Mouse (Mus musculus) liver, embryonic 11.5 days (tissue): Measurements from ENCODE around the gene Ifnl3. TPM values are rescaled to one million over a fixed set of nuclear protein-coding genes. Genes with fewer than 3 reads are reported as not detected.

Experiments
- ATAC-seq: fragments of 200-750 bp; cut with Nextera tagmentation; replicated peaks from 2 replicates; pipeline ENCODE4 v1.8.0; 2017; ENCODE audit warnings: moderate number of reproducible peaks, mild to moderate bottlenecking, moderate TSS enrichment, moderate library complexity; ENCODE audit not compliant: low FRiP score
- DNase-seq: peaks from one replicate; pipeline ENCODE4 v3.0.0-alpha.2; 2017; ENCODE audit warnings: low spot score
- H3K27ac ChIP-seq: fragments of 300-500 bp; sonication (generic); 2 replicates; pipeline ENCODE4 v1.5.1; 2014; ENCODE audit warnings: mild to moderate bottlenecking, low read depth, low read length, control low read depth
- H3K27me3 ChIP-seq: fragments of 300-500 bp; sonication (generic); replicated peaks from 2 replicates; pipeline ENCODE4 v1.6.1; 2014; ENCODE audit warnings: low read length, mixed read lengths; ENCODE audit not compliant: control insufficient read depth, insufficient read depth
- H3K36me3 ChIP-seq: fragments of 300-500 bp; sonication (generic); 2 replicates; pipeline ENCODE4 v1.6.1; 2014; ENCODE audit warnings: mild to moderate bottlenecking, low read length, moderate library complexity, mixed read lengths; ENCODE audit not compliant: control insufficient read depth, insufficient read depth
- H3K4me1 ChIP-seq: fragments of 300-500 bp; sonication (generic); replicated peaks from 2 replicates; pipeline ENCODE4 v1.6.1; 2014; ENCODE audit warnings: low read length, mixed read lengths; ENCODE audit not compliant: control insufficient read depth, insufficient read depth
- H3K4me2 ChIP-seq: fragments of 300-500 bp; sonication (generic); 2 replicates; pipeline ENCODE4 v1.6.1; 2014; ENCODE audit warnings: mild to moderate bottlenecking, control low read depth, moderate library complexity
- H3K4me3 ChIP-seq: fragments of 300-500 bp; sonication (generic); 2 replicates; pipeline ENCODE4 v1.5.1; 2014; ENCODE audit warnings: low read depth, low read length, control low read depth
- H3K9ac ChIP-seq: fragments of 300-500 bp; sonication (generic); 2 replicates; pipeline ENCODE4 v1.6.1; 2014; ENCODE audit warnings: low read depth, low read length, control low read depth
- H3K9me3 ChIP-seq: fragments of 300-500 bp; sonication (generic); 2 replicates; pipeline ENCODE4 v1.6.1; 2016; ENCODE audit warnings: low read length, inconsistent platforms, mixed read lengths; ENCODE audit not compliant: control insufficient read depth
- WGBS: fragments of 180-500 bp; shearing (Covaris S2); extraction: QIAGEN DNeasy Blood & Tissue Kit; methylation state at CpG from one replicate; pipeline ENCODE4 v1.1.7; 2014; 5-methylcytosine and 5-hydroxymethylcytosine counted together
- microRNA-seq: library from miRNA; unstranded; fragments of <30 nt; microRNA quantifications from one replicate; pipeline ENCODE4, GENCODE M21; 2017; ENCODE audit warnings: borderline number of aligned reads
- polyA plus RNA-seq: library from polyadenylated mRNA; unstranded; fragments of >200 nt; fragmentation: Nextera tagmentation; extraction: Ambion mirVana; gene quantifications from 2 replicates; pipeline ENCODE4 v1.2.1, GENCODE M21; 2014

The Ifnl3 gene
- polyA plus RNA-seq, 1 experiment from 2014 or later = not detected

- H3K9me3 ChIP-seq = no peaks in the 10 kb centered on the region
- H3K36me3 ChIP-seq = peaks cover 41% of the 10 kb centered on the region
- DNase-seq = no peak
- H3K27ac ChIP-seq = no peak overlapping the region
- no peaks in the 10 kb centered on the region for H3K27me3 ChIP-seq
- 69% methylated on average over 4 of the region's 4 CpGs for WGBS
- peaks cover 12% of the 10 kb centered on the region for H3K4me1 ChIP-seq
- ATAC-seq = no peak
- no peak overlapping the region for H3K9ac ChIP-seq
- no peak overlapping the region for H3K4me3 ChIP-seq
- H3K4me2 ChIP-seq = no peak overlapping the region
Measured at GRCm38 (mm10) chr7:28567539-28567938, 44.9 kb downstream of the Ifnl3 start.

GRCm38 (mm10) chr7:28568253-28568652 lies 45.6 kb downstream of the Ifnl3 start:
- H3K4me2 ChIP-seq = no peak overlapping the region
- no peak overlapping the region for H3K27ac ChIP-seq
- no peaks in the 10 kb centered on the region for H3K9me3 ChIP-seq
- H3K4me1 ChIP-seq = peaks cover 17% of the 10 kb centered on the region
- DNase-seq (no peak), ATAC-seq (no peak)
- no peak overlapping the region for H3K4me3 ChIP-seq
- no peak overlapping the region for H3K9ac ChIP-seq
- H3K36me3 ChIP-seq = peaks cover 33% of the 10 kb centered on the region
- no peaks in the 10 kb centered on the region for H3K27me3 ChIP-seq

DNA sequence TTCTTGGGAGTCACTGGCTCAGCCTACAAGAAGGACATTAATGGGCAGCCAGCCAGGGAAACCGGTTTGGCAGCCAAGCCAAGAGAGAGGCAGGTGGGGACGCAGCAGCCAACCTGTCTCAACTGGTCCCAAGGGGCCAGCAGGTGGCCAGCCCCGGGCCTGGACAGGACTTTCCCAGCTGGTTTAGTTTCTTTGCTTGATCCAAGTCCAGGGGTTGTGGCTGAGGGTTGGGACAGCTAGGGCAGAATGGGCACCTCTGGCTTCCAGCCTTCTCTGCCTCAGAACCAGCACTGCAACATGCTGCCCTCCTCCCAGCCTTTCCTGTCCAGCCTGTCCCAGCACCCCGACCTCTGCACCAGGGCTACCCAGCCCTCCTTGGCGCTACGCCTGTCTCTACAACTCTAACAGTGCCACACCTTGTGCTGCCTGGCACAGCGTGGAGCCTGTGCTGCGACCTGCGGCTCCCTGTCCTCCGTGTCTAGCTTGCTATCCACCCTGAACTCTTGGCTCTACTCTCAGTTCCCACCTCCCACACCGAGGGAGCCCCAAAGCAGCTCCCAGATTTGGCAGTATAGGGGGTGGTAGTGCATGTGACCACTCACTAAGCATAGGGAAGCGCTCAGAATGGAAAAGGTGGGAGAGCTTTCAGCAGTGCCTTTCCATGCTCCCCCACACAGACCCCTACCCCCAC lies 47.8 kb downstream of the Ifnl3 start:
- Histone ChIP-seq H3K27ac (no peak overlapping the region; the same call in 1 of the 2 replicates), H3K4me2 (no peak overlapping the region), H3K36me3 (peaks cover 16% of the 10 kb centered on the region; the same call in 1 of the 2 replicates), H3K4me1 (peaks cover 39% of the 10 kb centered on the region), H3K9me3 (no peaks in the 10 kb centered on the region), H3K4me3 (no peak overlapping the region), H3K9ac (no peak overlapping the region), H3K27me3 (no peaks in the 10 kb centered on the region)
- DNase-seq (no peak), ATAC-seq (no peak)
- 79% methylated on average over 12 of the region's 12 CpGs for WGBS

DNA sequence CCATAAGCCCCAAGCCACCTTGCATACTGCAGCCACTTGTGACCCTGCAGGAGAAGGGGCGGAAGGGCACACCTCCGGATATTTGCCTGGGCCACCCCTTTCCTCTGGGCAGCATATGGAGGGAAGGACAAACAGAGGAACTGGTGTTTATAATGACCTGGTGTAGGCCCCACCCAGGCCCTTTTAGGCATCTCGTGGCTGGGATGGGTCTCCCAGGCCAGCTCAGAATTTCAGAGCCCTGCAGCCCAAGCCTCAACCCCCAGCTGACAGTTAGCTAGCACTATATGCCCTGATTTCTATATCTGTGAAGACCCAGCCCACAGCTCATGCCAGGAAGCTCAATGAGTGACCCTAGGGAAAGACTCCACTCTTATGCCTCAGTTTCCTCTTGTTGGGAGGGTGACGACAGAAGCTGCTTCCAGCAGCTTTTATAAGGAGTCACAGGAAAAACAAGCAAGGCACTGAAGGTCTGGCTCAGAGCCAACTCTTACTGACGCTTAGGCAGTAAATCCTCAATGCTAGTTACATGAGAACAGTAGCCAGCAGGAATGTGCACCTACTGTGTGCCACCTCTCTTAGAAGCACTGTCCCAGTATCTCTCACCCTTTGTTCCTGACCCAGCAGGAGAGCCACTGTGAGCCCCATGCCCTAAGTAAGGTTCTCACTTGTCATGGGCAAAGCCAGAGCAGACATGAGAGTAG lies 48.5 kb downstream of the Ifnl3 start:
- ATAC-seq = no peak
- Histone ChIP-seq H3K4me3 (no peak overlapping the region), H3K9ac (no peak overlapping the region; the same call in 1 of the 2 replicates), H3K36me3 (peaks cover 15% of the 10 kb centered on the region; the same call in 1 of the 2 replicates), H3K9me3 (no peaks in the 10 kb centered on the region), H3K4me1 (peaks cover 46% of the 10 kb centered on the region), H3K27me3 (no peaks in the 10 kb centered on the region), H3K27ac (no peak overlapping the region), H3K4me2 (no peak overlapping the region)
- no peak for DNase-seq
- 53% methylated on average over 5 of the region's 5 CpGs for WGBS

DNA sequence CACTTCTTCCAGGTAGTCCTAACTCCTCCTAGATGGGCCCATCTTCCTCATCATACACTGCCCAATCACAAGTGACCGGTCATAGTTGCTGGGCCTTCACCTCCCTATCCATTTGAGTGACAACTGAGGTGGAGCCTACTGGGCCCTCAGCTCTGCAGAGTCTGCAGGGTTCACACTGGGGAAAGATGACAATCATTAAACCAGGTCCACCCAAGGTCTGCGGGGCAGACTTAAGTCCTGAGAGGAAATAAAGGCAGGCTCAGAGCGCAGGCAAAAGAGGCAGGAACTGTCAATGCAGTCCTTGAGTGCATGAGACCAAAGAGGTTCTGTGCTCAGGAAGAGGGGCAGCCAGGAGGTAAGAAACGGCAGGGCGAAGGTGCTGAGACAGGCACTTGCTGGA lies 50.1 kb downstream of the Ifnl3 start:
- no peak overlapping the region for H3K27ac ChIP-seq
- H3K4me2 ChIP-seq = no peak overlapping the region
- WGBS = 73% methylated on average over 5 of the region's 5 CpGs
- no peaks in the 10 kb centered on the region for H3K9me3 ChIP-seq
- ATAC-seq = no peak
- H3K9ac ChIP-seq = no peak overlapping the region
- peaks cover 3% of the 10 kb centered on the region; the same call in 1 of the 2 replicates for H3K36me3 ChIP-seq
- peaks cover 61% of the 10 kb centered on the region for H3K4me1 ChIP-seq
- no peak for DNase-seq
- no peak overlapping the region for H3K4me3 ChIP-seq
- no peaks in the 10 kb centered on the region for H3K27me3 ChIP-seq

GRCm38 (mm10) chr7:28573236-28573635 lies 50.6 kb downstream of the Ifnl3 start:
- no peak overlapping the region for H3K4me3 ChIP-seq
- no peak overlapping the region for H3K27ac ChIP-seq
- no peak overlapping the region for H3K4me2 ChIP-seq
- ATAC-seq = no peak
- no peaks in the 10 kb centered on the region for H3K36me3 ChIP-seq
- DNase-seq = no peak
- H3K27me3 ChIP-seq = no peaks in the 10 kb centered on the region
- WGBS = 88% methylated on average over 3 of the region's 3 CpGs
- H3K9me3 ChIP-seq = no peaks in the 10 kb centered on the region
- peaks cover 67% of the 10 kb centered on the region for H3K4me1 ChIP-seq
- no peak overlapping the region for H3K9ac ChIP-seq

Small RNA genes lying within 50 kb of the gene (microRNA-seq; reads per million reads assigned to microRNA genes)
- gene Mir7049 = 1.1 reads per million

Other genes with a start within 250 kb of the Ifnl3 start
- 5.9 and 6.5 TPM in 2 replicates for gene Eid2b, start 245.1 kb upstream of the Ifnl3 start, polyA plus RNA-seq
- gene Selenov, start 231.7 kb upstream of the Ifnl3 start, polyA plus RNA-seq = not detected in 2 replicates
- 0.31 and 0.62 TPM in 2 replicates for gene Dll3, start 220.6 kb upstream of the Ifnl3 start, polyA plus RNA-seq
- gene Timm50, start 210.8 kb upstream of the Ifnl3 start, polyA plus RNA-seq = 217 and 224 TPM in 2 replicates
- gene Supt5, start 184.1 kb upstream of the Ifnl3 start, polyA plus RNA-seq = 77.9 and 78.9 TPM in 2 replicates
- gene Rps16, start 172.2 kb upstream of the Ifnl3 start, polyA plus RNA-seq = 1,377 and 1,547 TPM in 2 replicates
- 29.2 and 34.4 TPM in 2 replicates for gene Plekhg2, start 150.2 kb upstream of the Ifnl3 start, polyA plus RNA-seq
- 9.9 and 10.2 TPM in 2 replicates for gene Zfp36, start 142.6 kb upstream of the Ifnl3 start, polyA plus RNA-seq
- 44.7 and 45.7 TPM in 2 replicates for gene Med29, start 130.1 kb upstream of the Ifnl3 start, polyA plus RNA-seq
- 56.1 and 58.6 TPM in 2 replicates for gene Paf1, start 129.9 kb upstream of the Ifnl3 start, polyA plus RNA-seq
- 49.4 and 49.7 TPM in 2 replicates for gene Gmfg, start 85.4 kb upstream of the Ifnl3 start, polyA plus RNA-seq
- gene Lrfn1, start 70.9 kb upstream of the Ifnl3 start, polyA plus RNA-seq = 1.7 TPM in 2 replicates
- not detected in 2 replicates for gene Ifnl2, start 12.4 kb upstream of the Ifnl3 start, polyA plus RNA-seq
- not detected in 2 replicates for gene Sycn, start 18.0 kb downstream of the Ifnl3 start, polyA plus RNA-seq
- gene Nccrp1, start 24.4 kb downstream of the Ifnl3 start, polyA plus RNA-seq = not detected in 2 replicates
- 17.4 and 18.6 TPM in 2 replicates for gene Samd4b, start 75.3 kb downstream of the Ifnl3 start, polyA plus RNA-seq
- 34.0 and 35.3 TPM in 2 replicates for gene Pak4, start 75.3 kb downstream of the Ifnl3 start, polyA plus RNA-seq
- not detected in 2 replicates for gene Acp7, start 108.5 kb downstream of the Ifnl3 start, polyA plus RNA-seq
- gene Fbxo27, start 170.0 kb downstream of the Ifnl3 start, polyA plus RNA-seq = 1.4 and 1.7 TPM in 2 replicates
- 3.1 and 3.7 TPM in 2 replicates for gene Fbxo17, start 194.0 kb downstream of the Ifnl3 start, polyA plus RNA-seq
- 172 and 180 TPM in 2 replicates for gene Mrps12, start 219.0 kb downstream of the Ifnl3 start, polyA plus RNA-seq
- gene Sars2, start 219.2 kb downstream of the Ifnl3 start, polyA plus RNA-seq = 31.3 and 35.3 TPM in 2 replicates
- gene Ccer2, start 233.3 kb downstream of the Ifnl3 start, polyA plus RNA-seq = not detected in 2 replicates
- 41.0 and 41.9 TPM in 2 replicates for gene Sirt2, start 243.9 kb downstream of the Ifnl3 start, polyA plus RNA-seq
- 61.4 and 61.8 TPM in 2 replicates for gene Nfkbib, start 244.7 kb downstream of the Ifnl3 start, polyA plus RNA-seq